Mouse (Mus musculus) midbrain, embryonic 15.5 days (tissue): Measurements from ENCODE around the gene Tinagl1. TPM values are rescaled to one million over a fixed set of nuclear protein-coding genes. Genes with fewer than 3 reads are reported as not detected.

Experiments used
- polyA plus RNA-seq: library from polyadenylated mRNA; unstranded; fragments of >200 nt; fragmentation: Nextera tagmentation; extraction: Ambion mirVana; gene quantifications from 2 replicates; pipeline ENCODE4 v1.2.1, GENCODE M21; 2015

Gene Tinagl1
- polyA plus RNA-seq, 1 experiment from 2014 or later = 5.1 TPM

Other genes starting within 250 kb of the Tinagl1 start
- gene Spocd1, start 245.9 kb downstream of the Tinagl1 start, polyA plus RNA-seq = not detected in 2 replicates
- gene Adgrb2, start 190.3 kb downstream of the Tinagl1 start, polyA plus RNA-seq = 19.4 and 23.6 TPM in 2 replicates
- 7.8 and 12.9 TPM in 2 replicates for gene Col16a1, start 127.3 kb downstream of the Tinagl1 start, polyA plus RNA-seq
- gene Pef1, start 72.6 kb downstream of the Tinagl1 start, polyA plus RNA-seq = 68.1 and 75.5 TPM in 2 replicates
- gene Hcrtr1, start 35.8 kb downstream of the Tinagl1 start, polyA plus RNA-seq = 3.3 and 3.6 TPM in 2 replicates
- gene Gm853, start 47.3 kb upstream of the Tinagl1 start, polyA plus RNA-seq = 0.06 and 0.08 TPM in 2 replicates
- 42.9 and 50.3 TPM in 2 replicates for gene Serinc2, start 104.1 kb upstream of the Tinagl1 start, polyA plus RNA-seq
- gene Fabp3, start 133.5 kb upstream of the Tinagl1 start, polyA plus RNA-seq = 216 and 230 TPM in 2 replicates
- gene Gm10570, start 133.6 kb upstream of the Tinagl1 start, polyA plus RNA-seq = 1.0 and 1.4 TPM in 2 replicates
- 83.5 and 84.1 TPM in 2 replicates for gene Zcchc17, start 184.8 kb upstream of the Tinagl1 start, polyA plus RNA-seq
- 106 and 110 TPM in 2 replicates for gene Snrnp40, start 185.0 kb upstream of the Tinagl1 start, polyA plus RNA-seq